Mouse (Mus musculus): ENCODE results near the gene Lrp5. TPM values are rescaled to one million over a fixed set of nuclear protein-coding genes. Genes with fewer than 3 reads are reported as not detected.

Lrp5 gene
- total RNA-seq, 1 experiment from 2014 or later, result 14.0 TPM

DNA sequence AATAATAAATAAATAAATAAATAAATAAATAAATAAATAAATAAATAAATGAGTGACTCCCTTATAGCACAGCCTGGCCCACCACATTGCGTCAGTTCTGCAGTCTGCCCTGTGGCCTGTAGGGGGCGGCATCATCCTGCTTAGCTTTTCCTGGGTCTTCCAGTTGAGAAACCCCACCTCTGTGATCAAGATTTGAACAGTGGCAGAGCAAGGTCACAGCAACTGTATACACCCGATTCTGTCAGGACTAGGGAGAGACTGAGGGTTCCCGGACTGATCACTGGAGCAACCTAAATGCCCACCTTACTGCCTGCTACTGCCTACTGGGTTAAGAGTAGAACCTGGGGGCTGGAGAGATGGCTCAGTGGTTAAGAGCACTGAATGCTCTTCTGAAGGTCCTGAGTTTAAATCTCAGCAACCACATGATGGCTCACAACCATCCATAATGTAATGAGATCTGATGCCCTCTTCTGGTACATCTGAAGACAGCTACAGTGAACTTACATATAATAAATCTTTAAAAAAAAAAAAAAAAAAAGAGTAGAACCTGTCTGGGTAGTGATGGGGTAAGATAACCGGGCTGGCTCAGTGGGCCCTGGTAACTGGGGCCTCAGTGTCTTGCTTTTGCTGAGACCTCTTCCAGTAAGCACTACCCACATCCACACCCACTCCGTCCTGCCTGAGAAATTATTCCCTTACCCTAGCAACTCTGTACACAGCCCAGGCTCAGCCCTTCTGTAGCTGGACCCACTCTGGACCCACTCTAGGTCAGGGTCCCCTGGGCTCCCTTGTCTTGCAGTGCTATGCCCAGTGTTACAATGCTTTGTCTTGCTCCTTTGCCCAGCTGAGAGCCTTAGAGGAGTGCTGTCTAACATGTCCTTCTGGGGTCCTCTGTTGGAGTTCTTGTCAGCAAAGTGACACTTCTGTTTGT lies 13.4 kb upstream of the Lrp5 start:
- ATAC-seq (replicated peaks; ENCODE audit: insufficient number of reproducible peaks, low FRiP score, low TSS enrichment, poor library complexity, severe bottlenecking), result peak; percentile 76

DNA sequence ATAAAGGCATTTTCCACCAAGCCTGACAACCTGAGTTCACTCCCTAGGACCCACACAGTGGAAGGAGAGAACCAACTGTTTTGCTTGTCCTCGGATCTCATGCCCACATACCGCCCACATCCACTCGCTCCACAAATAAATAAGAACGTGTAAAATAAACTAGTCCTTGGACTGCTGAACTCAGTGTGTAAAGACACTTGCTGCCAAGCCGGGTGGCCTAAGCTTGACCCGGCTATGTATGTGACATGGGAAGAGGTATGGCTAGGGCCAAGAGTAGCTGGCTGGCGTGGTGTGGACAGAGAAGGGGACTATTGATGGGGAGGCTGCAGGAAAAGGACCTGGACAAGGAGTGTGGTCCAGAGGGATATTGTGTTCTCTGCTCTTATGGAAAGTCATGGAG lies 11.7 kb upstream of the Lrp5 start:
- ATAC-seq (replicated peaks; ENCODE audit: insufficient number of reproducible peaks, low FRiP score, low TSS enrichment, poor library complexity, severe bottlenecking), result no peak

DNA sequence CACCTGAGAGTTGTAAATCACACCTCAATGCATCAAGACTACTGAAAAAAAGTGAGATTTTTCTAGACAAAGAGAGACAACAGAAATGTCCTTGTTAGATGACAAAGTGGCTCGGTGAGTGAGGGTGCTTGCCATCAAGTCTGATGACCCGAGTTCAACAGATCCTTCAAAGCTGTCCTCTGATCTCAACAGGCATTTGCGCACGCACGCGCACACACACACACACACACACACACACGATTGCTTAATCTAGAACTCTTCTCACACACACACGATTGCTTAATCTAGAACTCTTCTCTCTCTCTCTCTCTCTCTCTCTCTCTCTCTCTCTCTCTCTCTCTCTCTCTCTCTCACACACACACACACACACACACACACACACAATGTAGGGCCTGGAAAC lies 9.6 kb upstream of the Lrp5 start:
- no peak for ATAC-seq (replicated peaks; ENCODE audit: insufficient number of reproducible peaks, low FRiP score, low TSS enrichment, poor library complexity, severe bottlenecking)

DNA sequence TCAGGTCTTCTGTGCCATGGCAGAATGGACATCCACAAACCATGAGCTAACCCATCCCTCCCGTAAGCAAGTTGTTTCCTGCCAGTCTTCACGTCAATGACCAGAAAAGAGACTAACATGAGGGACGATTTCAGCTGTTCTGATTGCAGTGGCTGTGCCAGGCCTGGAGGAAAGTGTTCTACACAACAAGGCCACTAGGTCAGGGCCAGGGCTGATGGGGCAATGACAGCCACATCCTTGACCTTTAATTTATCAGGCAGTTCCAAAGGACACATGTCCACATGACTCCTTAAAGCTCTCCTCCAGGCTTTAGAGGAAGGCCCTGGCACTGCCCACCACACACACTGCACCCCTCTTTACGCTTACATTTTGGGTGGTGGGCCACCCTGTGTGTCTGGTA lies 9.1 kb upstream of the Lrp5 start:
- ATAC-seq (replicated peaks; ENCODE audit: insufficient number of reproducible peaks, low FRiP score, low TSS enrichment, poor library complexity, severe bottlenecking), result no peak

DNA sequence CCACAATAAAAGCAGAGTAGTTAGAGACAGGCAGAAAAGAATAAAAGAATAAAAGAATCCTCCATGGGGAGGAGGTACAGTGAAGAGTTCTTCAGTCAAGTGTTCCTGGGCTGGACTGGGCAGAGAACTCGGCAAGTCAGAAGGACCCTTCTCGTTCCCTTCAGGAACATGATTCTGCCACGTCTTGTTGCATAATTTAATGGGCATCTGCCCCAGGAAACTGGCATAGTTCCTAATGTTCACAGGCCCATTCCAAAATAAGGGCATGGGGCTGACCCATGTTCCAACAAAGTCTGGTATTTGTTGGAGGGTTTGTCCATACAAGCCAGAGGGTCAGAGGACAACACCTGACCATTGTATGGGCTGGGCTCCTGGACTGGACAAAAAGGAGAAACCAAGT lies 8.6 kb upstream of the Lrp5 start:
- no peak for ATAC-seq (replicated peaks; ENCODE audit: insufficient number of reproducible peaks, low FRiP score, low TSS enrichment, poor library complexity, severe bottlenecking)

DNA sequence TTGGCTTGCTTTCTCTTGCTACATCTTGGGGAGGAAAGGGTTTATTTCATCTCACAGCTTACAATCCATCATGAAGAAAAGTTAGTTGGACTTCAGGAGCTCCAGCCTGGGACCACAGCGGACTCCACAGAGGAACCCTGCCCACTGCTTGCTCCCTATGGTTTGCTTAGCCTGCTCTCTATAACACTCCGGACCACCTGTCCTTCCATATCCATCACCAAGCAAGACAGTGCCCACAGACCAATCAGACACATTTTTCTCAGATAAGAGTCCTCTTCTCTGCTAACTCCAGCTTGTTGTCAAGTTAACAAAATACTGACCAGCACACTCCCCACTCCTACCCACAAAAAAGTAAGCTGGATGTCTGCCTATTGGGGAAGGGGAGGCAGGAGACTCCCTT lies 8.1 kb upstream of the Lrp5 start:
- no peak for ATAC-seq (replicated peaks; ENCODE audit: insufficient number of reproducible peaks, low FRiP score, low TSS enrichment, poor library complexity, severe bottlenecking)

DNA sequence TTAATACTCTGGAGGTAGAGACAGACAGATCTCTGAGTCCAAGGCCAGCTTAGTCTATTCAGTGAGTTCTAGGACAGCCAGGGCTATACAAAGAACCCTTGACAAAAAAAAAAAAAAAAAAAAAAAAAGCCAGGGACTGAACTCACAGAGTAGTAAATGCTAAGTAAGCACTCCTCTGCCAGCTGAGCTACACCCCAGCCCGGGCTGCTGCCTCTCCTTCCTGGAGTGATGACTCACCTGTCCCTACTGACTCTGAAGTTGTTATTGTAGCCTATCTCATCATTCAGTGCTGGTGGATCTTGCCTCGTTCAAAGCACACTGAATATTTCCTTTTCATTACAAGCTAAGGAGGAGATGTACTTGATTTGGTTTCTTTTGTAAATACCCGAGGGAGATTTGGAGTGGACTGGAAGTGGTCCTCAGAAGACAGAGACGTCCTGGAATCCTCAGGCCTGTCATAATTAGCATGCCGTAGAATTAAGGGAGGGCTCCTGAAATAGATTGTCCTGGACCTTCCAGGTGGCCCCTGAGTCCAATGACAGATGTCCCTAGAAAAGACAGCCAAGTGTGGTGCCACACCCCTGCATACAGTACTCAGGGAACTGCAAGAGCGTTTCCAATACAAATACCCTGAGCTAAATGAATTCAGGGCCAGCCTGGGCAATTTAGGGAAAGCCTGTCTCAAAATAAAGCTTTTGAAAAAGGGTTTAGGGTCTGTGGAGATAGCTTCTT lies 6.2 kb upstream of the Lrp5 start:
- ATAC-seq (replicated peaks; ENCODE audit: insufficient number of reproducible peaks, low FRiP score, low TSS enrichment, poor library complexity, severe bottlenecking), result no peak

DNA sequence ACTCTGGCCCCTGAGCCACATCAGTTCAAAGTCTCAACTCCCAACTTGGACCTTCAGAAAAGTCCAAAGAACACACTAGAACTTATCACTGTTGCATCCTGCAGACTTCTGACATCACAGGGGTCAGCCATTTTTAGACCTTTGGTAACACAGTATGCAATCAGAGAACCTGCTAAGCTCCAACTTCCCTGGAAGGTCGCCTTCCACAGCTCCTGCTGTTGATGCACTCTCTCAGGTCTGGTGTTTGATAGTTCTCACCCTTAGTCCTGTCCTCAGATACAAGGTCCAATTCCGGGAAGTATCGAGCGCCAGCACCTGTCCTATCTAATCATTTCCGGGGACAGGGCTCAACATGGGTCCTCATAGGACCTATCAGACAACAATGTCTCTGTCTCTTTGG lies 5.0 kb upstream of the Lrp5 start:
- ATAC-seq (replicated peaks; ENCODE audit: insufficient number of reproducible peaks, low FRiP score, low TSS enrichment, poor library complexity, severe bottlenecking), result no peak

DNA sequence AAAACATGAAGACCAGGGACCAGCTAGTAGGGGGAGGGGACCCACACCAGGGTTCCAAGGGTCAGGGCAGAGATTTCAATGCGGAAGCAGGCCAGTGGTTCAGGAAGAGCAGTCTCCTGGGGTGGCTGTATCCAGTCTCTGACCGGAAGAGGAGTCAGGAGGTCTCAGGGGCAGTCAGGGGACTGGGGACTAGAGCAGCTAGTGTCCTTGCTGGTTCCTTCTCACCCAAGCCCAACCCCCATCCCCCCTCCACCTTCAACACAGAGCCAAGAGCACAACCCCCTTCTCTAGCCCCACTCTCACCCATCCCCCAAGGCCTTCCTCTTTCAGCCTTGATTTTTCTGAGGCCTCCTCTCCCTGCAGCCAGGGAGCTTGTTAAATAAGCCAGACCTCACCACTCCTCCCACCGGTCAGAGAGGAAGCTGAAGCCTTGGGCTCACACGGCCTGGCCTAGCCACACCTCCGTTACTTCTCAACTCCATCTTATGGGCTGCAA lies 1.4 kb upstream of the Lrp5 start:
- peak; percentile 91 for ATAC-seq (replicated peaks; ENCODE audit: insufficient number of reproducible peaks, low FRiP score, low TSS enrichment, poor library complexity, severe bottlenecking)

DNA sequence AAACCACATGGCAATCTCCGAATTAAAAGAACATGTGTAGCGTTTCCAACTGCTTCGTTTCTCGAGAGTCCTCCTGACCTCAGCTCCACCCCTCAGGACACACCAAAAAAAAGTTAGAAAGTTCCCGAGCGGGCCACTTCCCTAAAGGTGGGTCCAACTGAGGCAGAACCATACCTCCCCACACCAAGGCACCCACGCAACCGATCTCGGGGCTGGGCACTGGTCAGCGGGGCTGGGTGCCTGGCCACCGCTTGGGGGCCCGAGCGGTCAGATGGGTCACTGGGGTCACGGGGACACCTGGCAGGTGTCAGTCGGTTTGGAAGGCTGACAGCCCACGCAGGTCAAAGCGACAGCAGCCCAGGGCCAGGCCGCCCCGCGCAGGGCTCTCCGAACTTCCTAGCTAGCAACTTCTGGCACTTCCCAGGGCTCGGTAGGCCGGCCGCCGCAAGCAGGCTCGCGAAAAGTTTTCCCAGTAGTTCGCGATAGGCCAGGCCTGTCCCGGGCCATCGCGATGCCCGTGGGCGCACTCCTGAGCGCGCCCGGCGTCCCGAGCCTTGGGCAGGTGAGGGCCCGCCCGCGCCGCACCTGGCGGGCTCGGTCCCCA lies 651 bp downstream of the Lrp5 start:
- no peak for ATAC-seq (replicated peaks; ENCODE audit: insufficient number of reproducible peaks, low FRiP score, low TSS enrichment, poor library complexity, severe bottlenecking)

DNA sequence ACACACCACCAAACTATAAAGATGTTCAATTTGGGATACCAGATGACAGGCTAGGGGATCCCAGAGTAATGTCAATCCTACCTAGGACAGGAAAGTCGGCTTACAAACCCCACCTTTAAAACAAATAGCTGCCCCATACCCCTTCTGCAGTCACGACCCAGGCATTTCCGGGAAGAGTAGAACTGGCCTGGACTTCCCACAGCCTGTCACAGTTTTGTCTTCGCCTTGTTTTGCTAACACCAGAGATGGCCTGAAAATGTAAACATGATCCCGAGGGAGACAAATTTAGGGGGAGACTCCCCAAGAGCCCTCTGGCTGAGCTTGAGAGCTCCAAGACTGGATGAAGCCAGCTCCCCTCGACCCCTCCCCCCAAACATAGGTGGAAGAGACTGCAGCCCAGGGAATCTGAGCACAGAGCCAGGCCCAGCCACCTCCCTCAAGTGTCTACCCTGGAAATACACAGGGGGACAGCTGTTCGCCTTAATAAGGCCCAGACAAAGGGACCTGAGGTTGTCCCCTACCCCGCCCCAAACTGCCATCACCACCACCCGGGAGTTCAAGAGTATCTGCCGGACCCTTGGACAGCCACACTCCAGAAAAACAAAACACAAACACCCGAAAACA lies 1.3 kb downstream of the Lrp5 start:
- ATAC-seq (replicated peaks; ENCODE audit: insufficient number of reproducible peaks, low FRiP score, low TSS enrichment, poor library complexity, severe bottlenecking), result no peak

DNA sequence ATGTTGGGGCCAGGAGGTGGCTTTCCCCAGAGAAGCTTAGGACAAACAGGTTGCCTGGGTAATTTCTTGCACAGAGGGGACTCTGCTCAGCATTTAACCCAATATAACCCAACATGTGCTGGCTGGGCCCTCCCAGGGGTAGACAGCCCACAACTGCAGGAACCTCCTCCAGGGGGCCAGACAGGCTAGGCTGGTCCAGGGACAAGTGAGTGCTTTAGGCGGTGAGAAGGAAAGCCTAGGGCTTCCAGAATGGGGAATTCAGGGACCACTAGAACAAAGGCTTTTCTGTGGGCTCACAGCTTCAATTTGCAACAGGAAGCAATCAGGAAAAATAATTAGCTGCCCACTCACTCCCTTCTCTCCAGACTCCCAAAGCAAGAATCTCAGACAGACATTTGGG lies 1.9 kb downstream of the Lrp5 start:
- ATAC-seq (replicated peaks; ENCODE audit: insufficient number of reproducible peaks, low FRiP score, low TSS enrichment, poor library complexity, severe bottlenecking), result no peak

DNA sequence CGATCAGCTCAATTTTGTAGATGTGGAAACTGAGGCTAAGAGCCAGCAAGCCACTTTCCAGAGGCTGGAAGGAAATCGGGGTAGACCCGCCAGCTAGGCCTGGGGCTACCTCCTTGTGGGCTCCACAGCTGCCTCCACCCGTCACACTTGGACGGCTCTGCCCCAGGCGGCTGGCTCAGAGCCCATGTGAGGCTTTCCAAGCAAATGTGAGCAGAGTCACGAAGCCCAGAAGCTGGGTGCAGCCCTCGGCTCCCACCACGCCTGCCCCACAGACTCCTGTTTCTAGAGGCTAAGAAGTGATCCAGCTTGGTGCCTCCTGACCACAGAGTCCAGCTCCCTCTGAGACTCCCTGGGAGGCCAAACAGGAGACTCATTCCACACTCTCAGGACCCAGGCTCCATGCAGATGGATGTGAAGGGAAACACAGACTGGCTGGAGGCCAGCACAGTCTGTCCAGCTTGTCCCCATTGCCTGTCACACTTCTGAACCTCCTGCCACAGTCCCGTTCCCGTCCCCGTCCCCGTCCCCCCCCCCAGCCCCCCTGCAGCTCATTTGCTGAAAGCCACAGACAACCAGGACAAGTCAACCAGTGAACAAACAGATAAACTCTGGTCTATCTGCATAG lies 4.9 kb downstream of the Lrp5 start:
- ATAC-seq (replicated peaks; ENCODE audit: insufficient number of reproducible peaks, low FRiP score, low TSS enrichment, poor library complexity, severe bottlenecking), result no peak

DNA sequence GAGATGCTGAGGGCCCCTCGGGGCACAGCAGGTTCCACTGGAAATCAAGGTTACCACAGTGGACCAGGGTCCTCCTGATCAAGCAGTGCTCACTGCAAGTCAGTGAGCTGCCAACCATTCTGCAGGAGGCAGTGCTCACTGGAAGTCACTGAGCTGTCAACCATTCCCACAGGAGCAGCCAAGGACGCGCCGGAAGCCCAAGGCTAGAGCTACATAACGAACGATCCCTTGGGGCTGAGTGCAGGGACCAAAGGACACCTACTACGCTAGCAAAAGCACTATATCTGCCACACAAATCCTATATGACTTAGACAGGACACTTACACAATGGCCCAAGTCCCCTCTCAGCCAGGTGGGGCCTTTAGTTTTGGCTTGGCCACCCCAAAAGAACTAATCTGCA lies 5.6 kb downstream of the Lrp5 start:
- ATAC-seq (replicated peaks; ENCODE audit: insufficient number of reproducible peaks, low FRiP score, low TSS enrichment, poor library complexity, severe bottlenecking), result no peak

DNA sequence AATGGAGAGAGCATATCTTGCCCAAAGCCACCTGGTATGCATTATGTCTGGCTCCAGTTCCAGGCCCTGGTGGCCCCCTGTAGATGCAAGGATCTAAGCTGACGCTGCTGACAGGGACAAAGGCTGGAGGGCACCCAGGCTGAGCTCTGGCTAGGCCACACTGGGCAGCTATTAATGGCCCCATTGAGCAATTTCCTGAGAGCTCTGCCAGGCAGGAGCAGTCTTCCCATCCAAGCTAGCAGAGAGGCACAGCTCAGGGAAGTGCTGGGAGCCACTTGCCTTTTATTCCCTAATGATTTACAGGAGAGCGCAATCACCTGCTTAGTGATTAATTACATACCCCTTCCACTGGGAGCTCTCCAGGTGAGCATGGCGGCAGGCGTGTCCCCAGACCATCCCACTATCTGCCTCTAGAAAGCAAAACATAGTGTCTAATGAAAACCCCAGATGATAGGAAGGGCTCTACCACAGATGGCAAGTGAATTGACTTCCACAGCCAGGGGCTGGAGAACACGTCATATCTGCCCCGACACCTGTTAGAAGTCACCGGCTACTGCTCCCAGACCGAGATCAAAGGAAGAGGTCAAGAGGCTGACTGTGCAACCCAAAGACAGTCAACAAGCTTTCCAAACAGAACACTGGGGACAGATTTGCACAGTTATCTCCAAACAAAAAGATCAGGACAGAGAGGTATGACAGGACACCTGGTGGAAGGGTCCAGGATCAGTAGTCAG lies 12.1 kb downstream of the Lrp5 start:
- ATAC-seq (replicated peaks; ENCODE audit: insufficient number of reproducible peaks, low FRiP score, low TSS enrichment, poor library complexity, severe bottlenecking), result no peak

DNA sequence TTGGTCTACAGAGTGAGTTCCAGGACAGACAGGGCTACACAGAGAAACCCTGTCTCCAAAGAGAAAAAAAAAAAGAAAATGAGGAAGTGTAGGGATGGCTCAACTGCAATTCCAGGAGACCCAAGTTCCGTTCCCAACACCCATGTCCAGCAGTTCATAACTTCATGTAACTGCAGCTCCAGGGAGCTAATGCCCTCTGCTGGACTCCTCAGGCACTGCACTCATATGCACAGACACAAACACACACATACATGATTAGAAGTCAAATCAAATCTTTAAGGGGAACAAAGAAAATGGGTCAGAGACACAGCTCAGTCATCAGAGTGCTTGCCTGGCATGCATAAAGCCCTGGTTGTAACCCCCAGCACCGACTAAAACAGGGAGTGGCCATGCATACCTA lies 13.2 kb downstream of the Lrp5 start:
- ATAC-seq (replicated peaks; ENCODE audit: insufficient number of reproducible peaks, low FRiP score, low TSS enrichment, poor library complexity, severe bottlenecking), result no peak

DNA sequence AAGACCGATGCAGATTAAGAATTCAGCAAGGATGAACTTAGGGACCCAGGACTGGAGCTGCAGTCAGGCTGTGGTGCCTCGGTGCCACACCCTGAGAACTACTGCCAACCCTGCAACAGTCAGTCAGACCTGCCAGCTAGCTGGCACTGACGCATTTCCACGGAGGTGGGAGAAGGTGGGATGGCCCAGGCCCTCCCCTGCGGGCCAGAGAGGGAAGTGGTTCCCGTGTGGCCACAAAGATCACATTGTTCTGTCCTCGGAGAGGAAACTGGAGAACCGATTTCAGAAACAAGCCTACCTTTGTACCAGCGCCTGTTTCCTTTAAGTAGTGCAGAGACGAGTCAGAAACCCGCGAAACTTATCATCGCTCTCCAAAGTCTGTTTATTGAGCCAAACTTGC lies 17.3 kb downstream of the Lrp5 start:
- no peak; the same call in 1 of the 2 replicates for ATAC-seq (replicated peaks; ENCODE audit: insufficient number of reproducible peaks, low FRiP score, low TSS enrichment, poor library complexity, severe bottlenecking)

DNA sequence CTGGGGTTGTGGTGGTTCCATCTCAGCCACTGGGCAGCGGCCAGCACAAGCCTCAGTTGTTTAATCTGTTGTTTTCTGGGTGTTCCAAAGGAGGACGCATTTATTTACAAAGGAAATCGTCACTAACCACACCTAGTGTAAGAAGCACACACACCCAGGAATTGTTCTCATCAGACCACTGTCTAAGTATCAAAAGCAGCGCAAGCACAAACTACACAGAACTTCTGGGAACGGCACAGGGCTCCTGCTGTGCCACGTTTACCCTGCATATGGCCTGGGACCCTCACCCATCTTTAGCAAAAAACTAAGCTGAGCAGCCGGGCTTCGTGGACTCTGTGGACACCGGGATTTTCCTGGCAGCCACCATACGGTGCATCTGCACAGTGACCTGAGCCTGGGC lies 17.8 kb downstream of the Lrp5 start:
- ATAC-seq (replicated peaks; ENCODE audit: insufficient number of reproducible peaks, low FRiP score, low TSS enrichment, poor library complexity, severe bottlenecking), result no peak
